Comparison of ENCODE assay signal across 11 mouse cellular contexts in genomic region chr5:123679546-123680263, GRCm38 (mm10). TPM values are rescaled to one million over a fixed set of nuclear protein-coding genes. Genes with fewer than 3 reads are reported as not detected.
DNase-seq lines count a peak whose midpoint lies in the region; ATAC-seq and TF ChIP-seq lines count a peak whose summit lies in the region.
"Had no signal": no experiment of that assay in that cellular context is flagged by ENCODE, and none has a peak within 500 bp of the region (broad histone marks: within the 10 kb centered on the region; RNA-seq: fewer than 3 reads in every experiment).

No protein-coding gene starts in this region.

- no peak for DNase-seq in heart, postnatal 36 days
- DNase-seq in liver, adult 2 months (ENCODE audit: extremely low read depth, low read depth, low spot score): peak; percentile 72
- no peak for DNase-seq in liver
- no peak for DNase-seq in layer of hippocampus, adult 9-11 months
- no peak for DNase-seq in adrenal gland, adult 2 months
- DNase-seq: gastrocnemius, postnatal 36 days had no signal

- no peaks in the 10 kb centered on the region for H3K36me3 ChIP-seq in heart, embryonic 15.5 days
- no peaks in the 10 kb centered on the region for H3K36me3 ChIP-seq in liver, adult 2 months (ENCODE audit: control insufficient read depth, insufficient read depth, low read length)
- H3K36me3 ChIP-seq in intestine, embryonic 16.5 days (ENCODE audit: control insufficient read depth, insufficient read depth, low read length): no peaks in the 10 kb centered on the region

- peaks cover 32% of the 10 kb centered on the region for H3K79me2 ChIP-seq in liver, adult 2 months (ENCODE audit: control insufficient read depth, insufficient read depth, low read length)

- H3K4me1 ChIP-seq in heart, embryonic 15.5 days (replicated peaks): peaks cover 38% of the 10 kb centered on the region
- peaks cover 24% of the 10 kb centered on the region for H3K4me1 ChIP-seq in liver, adult 2 months (ENCODE audit: control insufficient read depth, insufficient read depth, low read length)
- H3K4me1 ChIP-seq in brown adipose tissue, adult 24 weeks (ENCODE audit: control insufficient read depth, insufficient read depth, insufficient read length, low read length): peaks cover 27% of the 10 kb centered on the region
- peaks cover 16% of the 10 kb centered on the region for H3K4me1 ChIP-seq in intestine, embryonic 16.5 days (ENCODE audit: control insufficient read depth, insufficient read depth, low read length)

- no peak for ATAC-seq in heart, embryonic 15.5 days (replicated peaks; ENCODE audit: insufficient number of reproducible peaks, insufficient read depth, low FRiP score, low read depth)
- no peak for ATAC-seq in intestine, embryonic 16.5 days

- intact Hi-C loops in heart, postnatal 36 days (cut with DNase I): loop anchor here (2.0 to 5.0 kb wide), 3 partner anchors 15 to 52 kb away; no protein-coding TSS in a partner anchor

- no peak overlapping the region for H3K4me3 ChIP-seq in heart, embryonic 15.5 days
- H3K4me3 ChIP-seq in liver, adult 2 months (ENCODE audit: insufficient read depth, low read depth, low read length): no peak overlapping the region
- H3K4me3 ChIP-seq in brown adipose tissue, adult 24 weeks (ENCODE audit: insufficient read depth, low read depth, low read length): no peak overlapping the region
- H3K4me3 ChIP-seq in intestine, embryonic 16.5 days (ENCODE audit: low read length): no peak overlapping the region
- H3K4me3 ChIP-seq: embryonic facial prominence, embryonic 12.5 days; limb, embryonic 12.5 days had no signal

- 42% methylated on average over 5 of the region's 5 CpGs for WGBS in heart, embryonic 15.5 days
- WGBS in liver, adult 2 months: 66% methylated on average over 5 of the region's 5 CpGs
- WGBS in intestine, embryonic 16.5 days: 33% methylated on average over 5 of the region's 5 CpGs

- no peak for TF ChIP-seq POLR2A in liver, adult 2 months (IDR thresholded peaks at IDR 0.05; ENCODE audit: extremely low read depth, insufficient read depth, low read length)

- H3K9ac ChIP-seq in heart, embryonic 15.5 days: no peak overlapping the region
- H3K9ac ChIP-seq in liver, adult 2 months (ENCODE audit: low read depth, low read length): no peak overlapping the region
- no peak overlapping the region for H3K9ac ChIP-seq in intestine, embryonic 16.5 days (ENCODE audit: low read depth, low read length)
- H3K9ac ChIP-seq: embryonic facial prominence, embryonic 12.5 days; limb, embryonic 12.5 days had no signal

- no peak overlapping the region for H3K4me2 ChIP-seq in heart, embryonic 15.5 days
- H3K4me2 ChIP-seq in intestine, embryonic 16.5 days (ENCODE audit: low read depth, low read length): no peak overlapping the region
- H3K4me2 ChIP-seq: embryonic facial prominence, embryonic 12.5 days; limb, embryonic 12.5 days had no signal

- H3K27ac ChIP-seq in heart, embryonic 15.5 days: peak overlapping the region; percentile 57
- no peak overlapping the region for H3K27ac ChIP-seq in liver, adult 2 months (replicated peaks; ENCODE audit: insufficient read depth, low read depth, low read length)
- H3K27ac ChIP-seq in brown adipose tissue, adult 24 weeks (replicated peaks; ENCODE audit: low read depth, low read length): 0 out of 2 replicates have a peak overlapping the region, but pooled peaks have one; percentile 10
- peak overlapping the region; percentile 50 for H3K27ac ChIP-seq in intestine, embryonic 16.5 days (ENCODE audit: low read length)
- H3K27ac ChIP-seq: embryonic facial prominence, embryonic 12.5 days; limb, embryonic 12.5 days had no signal

- H3K27me3 ChIP-seq in heart, embryonic 15.5 days: no peaks in the 10 kb centered on the region
- H3K27me3 ChIP-seq in liver, adult 2 months (ENCODE audit: control insufficient read depth, insufficient read depth, low read length): no peaks in the 10 kb centered on the region
- no peaks in the 10 kb centered on the region for H3K27me3 ChIP-seq in intestine, embryonic 16.5 days (replicated peaks; ENCODE audit: control insufficient read depth, insufficient read depth, low read length)
- H3K27me3 ChIP-seq: embryonic facial prominence, embryonic 12.5 days; limb, embryonic 12.5 days had no signal

- H3K9me3 ChIP-seq in heart, embryonic 15.5 days (replicated peaks): no peaks in the 10 kb centered on the region
- no peaks in the 10 kb centered on the region for H3K9me3 ChIP-seq in intestine, embryonic 16.5 days (ENCODE audit: control insufficient read depth, low read length)
- H3K9me3 ChIP-seq: embryonic facial prominence, embryonic 12.5 days; limb, embryonic 12.5 days had no signal

- TF ChIP-seq CTCF in liver, adult 2 months (IDR thresholded peaks at IDR 0.05; ENCODE audit: low read depth, low read length): no peak

RNA-seq across cellular contexts. Expression of gene Clip1, which starts 4.7 kb away (rescaled TPM):
- polyA plus RNA-seq in heart, embryonic 15.5 days (2015; fragmentation: Nextera tagmentation; extraction: Ambion mirVana): 51.9 and 53.5 TPM in 2 replicates
- 100 to 1,000 TPM; 164 to 217 TPM for total RNA-seq in heart, postnatal 36 days (2021)
- 18.5 and 25.2 TPM in 2 replicates for total RNA-seq in liver, adult 2 months (2014; rRNA removed)
- 10.9 and 11.8 TPM in 2 replicates for polyA plus RNA-seq in liver, adult 2 months (2012; rRNA removed)
- polyA plus RNA-seq in brown adipose tissue, adult 24 weeks (2012; ENCODE audit: insufficient read depth, insufficient read length, missing spikeins): 38.1 and 45.0 TPM in 2 replicates
- 20.6 and 23.7 TPM in 2 replicates for polyA plus RNA-seq in intestine, embryonic 16.5 days (2015; fragmentation: Nextera tagmentation; extraction: Ambion mirVana)
- total RNA-seq in adrenal gland, adult 2 months (2021): 10 to 100 TPM; 82.3 TPM
- polyA plus RNA-seq in adrenal gland, adult 2 months (2012; rRNA removed): 19.4 and 32.0 TPM in 2 replicates

RNA-seq across cellular contexts. Expression of gene Zcchc8, which starts 41.2 kb away (rescaled TPM):
- polyA plus RNA-seq in heart, embryonic 15.5 days (2015; fragmentation: Nextera tagmentation; extraction: Ambion mirVana): 54.5 and 59.7 TPM in 2 replicates
- total RNA-seq in heart, postnatal 36 days (2021): 10 to 100 TPM; 22.6 to 25.0 TPM
- 9.0 and 12.1 TPM in 2 replicates for total RNA-seq in liver, adult 2 months (2014; rRNA removed)
- polyA plus RNA-seq in liver, adult 2 months (2012; rRNA removed): 9.6 and 12.7 TPM in 2 replicates
- polyA plus RNA-seq in brown adipose tissue, adult 24 weeks (2012; ENCODE audit: insufficient read depth, insufficient read length, missing spikeins): 17.6 and 22.1 TPM in 2 replicates
- polyA plus RNA-seq in intestine, embryonic 16.5 days (2015; fragmentation: Nextera tagmentation; extraction: Ambion mirVana): 50.9 and 54.8 TPM in 2 replicates
- total RNA-seq in adrenal gland, adult 2 months (2021): 10 to 100 TPM; 40.6 to 43.1 TPM
- 21.3 and 21.7 TPM in 2 replicates for polyA plus RNA-seq in adrenal gland, adult 2 months (2012; rRNA removed)
